Mouse (Mus musculus) embryo, embryonic 10 days (tissue): Measurements from ENCODE around the gene Kif4.

ENCODE experiments used
- DNase-seq: peaks from one replicate; pipeline ENCODE4 v3.0.0-alpha.2; 2015; ENCODE audit warnings: low spot score

The Kif4 gene

DNA sequence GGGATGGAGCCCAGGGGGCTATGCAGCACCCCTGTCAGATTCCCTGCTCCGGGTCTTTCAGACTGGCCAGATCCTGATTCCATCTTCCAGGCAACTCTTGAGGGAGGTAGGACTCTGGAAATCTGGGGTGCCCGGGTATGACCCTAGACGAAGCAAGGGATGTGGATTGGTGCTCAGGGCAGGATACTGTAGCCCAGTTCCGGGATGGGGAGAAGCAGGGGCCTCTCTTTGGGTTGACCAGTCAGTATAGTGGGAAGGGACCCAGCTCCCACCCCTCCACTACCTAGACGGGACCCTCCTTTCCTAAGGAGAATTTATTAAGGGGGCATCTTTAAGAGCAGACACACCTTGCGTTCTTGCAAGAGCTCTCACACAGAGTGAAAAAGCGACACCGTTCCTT, 104.7 kb downstream of the Kif4 start:
- DNase-seq = no peak

DNA sequence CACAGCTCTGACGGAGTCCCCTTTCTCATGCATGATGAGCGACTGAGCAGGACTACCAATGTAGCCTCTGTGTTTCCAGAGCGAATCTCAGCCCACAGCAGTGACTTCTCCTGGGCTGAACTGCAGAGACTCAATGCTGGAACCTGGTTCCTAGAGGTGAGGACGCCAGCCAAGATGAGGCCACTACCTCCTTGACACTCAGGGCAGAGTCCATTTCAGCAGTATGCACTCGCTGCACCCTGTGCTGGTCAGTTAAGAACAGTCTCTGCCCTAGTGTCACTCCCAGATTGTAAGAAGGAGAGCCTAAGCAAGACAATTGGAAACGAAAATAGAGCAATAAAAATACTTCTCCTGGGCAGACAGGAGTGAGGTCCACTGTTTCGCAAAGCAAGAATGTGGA, 108.8 kb downstream of the Kif4 start:
- no peak for DNase-seq

DNA sequence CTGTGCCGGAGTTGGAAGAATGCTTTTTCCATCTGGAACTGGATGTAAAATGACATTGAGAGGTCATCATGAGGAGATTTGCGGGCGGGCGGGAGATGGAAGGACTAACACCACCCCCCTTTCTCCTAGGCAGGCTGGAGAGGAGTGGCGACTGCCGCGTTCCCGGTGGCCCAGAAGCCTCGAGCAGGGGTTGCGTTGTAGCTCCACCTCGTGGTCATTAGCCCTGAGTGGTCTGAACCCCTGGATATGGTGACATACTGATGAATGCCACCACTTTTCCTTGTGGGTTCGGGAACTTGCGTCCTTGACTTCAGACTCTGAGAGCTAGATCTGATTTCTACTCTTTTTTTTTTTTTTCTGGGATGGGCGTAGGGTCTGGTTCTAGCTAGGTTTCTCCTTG, 113.4 kb downstream of the Kif4 start:
- DNase-seq = peak; percentile 77

DNA sequence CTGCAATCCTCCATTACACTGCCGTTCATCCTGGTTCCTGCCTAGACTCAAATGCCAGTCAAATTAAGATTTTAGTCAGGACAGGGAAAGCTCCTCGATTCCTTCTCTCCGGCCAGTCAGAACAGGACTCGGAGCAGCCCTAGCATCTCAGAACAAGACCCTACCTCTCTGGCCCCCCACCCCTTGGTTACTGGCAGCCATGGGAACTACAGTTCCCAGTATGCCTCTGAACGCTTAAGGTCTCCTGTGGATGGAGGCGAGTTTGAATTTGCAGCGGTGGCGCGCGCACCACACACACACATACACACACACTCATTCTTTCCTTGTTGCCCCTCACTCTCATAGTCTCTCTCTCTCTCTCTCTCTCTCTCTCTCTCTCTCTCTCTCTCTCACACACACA, 113.9 kb downstream of the Kif4 start:
- peak; percentile 33 for DNase-seq

DNA sequence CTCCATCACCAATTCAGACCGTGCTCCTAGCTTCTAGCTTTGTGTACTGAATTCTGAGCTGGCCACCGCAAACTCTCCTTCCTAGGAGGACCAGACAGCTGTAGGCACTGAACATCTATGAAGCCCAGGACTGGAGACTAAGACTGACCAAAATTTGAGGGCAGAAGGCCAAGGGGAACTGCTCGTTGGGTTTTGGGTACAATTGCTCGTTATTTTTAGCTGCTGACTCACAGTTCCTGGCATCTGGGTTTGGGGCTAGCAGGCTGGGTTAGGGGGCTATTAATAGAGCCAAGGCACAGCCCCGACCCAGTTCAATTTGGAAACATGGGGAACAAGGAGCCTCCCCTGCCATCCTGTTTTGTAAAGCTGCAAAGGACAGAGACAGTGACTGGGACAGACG, 115.2 kb downstream of the Kif4 start:
- DNase-seq = no peak

DNA sequence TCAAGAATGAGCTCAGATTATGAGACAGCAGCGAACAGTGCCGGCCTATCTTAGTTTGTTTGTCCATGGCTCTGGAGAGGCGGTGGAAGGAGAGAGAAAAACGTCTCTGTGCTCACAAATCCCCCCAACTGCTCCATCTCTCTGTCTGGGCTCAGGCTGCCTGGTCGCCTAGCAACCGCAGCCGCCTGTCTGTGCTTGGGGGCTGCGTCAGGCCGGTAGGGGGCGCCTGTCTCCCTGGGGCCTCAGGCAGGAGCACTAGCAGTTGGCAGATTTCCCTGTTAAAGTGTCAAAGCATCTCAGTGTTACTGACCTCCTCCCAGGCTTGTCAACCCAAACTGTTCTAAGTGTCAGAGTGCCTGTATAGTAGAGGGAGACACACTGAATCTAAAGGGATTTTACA, 116.4 kb downstream of the Kif4 start:
- DNase-seq = peak; percentile 61

DNA sequence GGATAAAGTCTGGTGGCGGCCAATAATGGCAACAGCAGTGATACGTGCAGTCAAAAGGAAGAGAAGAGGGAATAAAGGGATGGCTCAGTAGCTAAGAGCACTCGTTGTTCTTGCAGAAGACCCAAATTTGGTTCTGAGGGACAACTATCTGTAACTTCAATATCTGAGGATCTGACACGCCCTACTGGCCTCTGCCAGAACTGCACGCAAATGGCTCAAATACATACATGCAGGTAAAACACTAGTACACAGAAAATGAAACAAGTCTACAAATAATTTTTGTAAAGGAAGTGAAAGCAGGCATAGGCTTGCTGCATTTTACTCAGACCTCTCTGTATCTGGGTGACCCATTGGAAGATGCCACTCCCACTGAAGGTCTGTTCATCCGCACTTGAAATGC, 140.3 kb downstream of the Kif4 start:
- DNase-seq = no peak

DNA sequence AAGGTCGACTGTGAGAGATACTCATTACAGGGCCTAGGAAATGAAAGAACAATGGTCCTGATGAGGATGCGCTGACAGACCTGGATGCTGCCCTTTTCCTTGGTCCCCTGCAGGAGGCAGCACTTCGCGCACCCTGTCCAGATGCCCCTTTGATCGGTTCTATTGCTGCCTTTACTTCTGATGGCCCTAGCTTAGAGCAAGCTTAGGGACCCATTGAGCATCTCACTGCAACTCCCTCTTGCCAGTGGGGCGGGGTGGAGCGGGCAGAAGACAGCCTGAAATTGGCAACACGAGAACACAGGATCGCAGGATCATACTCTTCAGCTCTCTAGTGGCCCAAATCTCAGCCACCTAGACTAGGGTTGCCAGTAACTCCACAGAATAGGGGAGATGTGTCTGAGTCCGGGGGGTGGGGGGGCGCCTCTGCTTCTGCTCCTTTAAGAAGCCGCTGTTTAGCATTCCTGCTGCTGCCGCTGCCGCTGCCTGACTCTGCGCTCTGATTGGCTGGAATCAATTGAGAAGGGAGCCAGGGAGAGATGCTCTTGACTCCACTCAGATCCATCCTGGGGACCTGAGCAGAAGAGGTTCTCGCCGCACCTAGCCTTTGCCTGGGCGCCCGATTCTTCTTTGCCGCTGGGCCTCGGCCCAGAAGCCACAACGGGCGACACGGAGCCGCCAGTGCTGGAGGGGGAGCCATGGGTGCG, 141.8 kb downstream of the Kif4 start, which contains the start of gene Dlg3:
Gene Dlg3, plus strand, starts transcription at position 542 of the 704 bp plus-strand sequence.
- peak; percentile 72 for DNase-seq

DNA sequence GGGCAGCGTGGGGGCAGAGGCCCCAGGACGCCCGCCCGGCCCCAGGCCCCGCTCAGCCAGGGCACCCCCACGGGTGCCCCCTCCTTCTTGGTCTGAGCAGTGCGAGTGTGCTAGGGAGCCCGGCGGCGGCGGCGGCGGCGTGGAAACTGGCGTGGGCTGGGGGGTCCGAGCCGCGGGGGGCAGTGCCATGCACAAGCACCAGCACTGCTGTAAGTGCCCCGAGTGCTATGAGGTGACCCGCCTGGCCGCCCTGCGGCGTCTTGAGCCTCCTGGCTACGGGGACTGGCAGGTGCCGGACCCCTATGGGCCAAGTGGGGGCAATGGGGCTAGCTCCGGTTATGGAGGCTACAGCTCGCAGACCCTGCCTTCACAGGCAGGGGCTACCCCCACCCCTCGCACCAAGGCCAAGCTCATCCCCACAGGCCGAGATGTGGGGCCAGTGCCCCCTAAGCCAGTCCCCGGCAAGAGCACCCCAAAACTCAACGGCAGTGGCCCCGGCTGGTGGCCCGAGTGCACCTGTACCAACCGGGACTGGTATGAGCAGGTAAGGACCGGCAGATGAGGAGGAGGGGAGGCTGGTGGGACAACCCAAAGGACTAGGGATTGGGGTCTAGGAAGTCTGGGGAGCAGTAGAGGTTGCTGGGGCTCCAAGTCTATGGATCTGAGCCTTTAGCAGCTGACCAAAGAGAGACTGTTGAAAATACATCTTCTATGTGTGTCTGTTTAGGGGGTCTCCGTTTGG, 142.5 kb downstream of the Kif4 start:
- no peak for DNase-seq

DNA sequence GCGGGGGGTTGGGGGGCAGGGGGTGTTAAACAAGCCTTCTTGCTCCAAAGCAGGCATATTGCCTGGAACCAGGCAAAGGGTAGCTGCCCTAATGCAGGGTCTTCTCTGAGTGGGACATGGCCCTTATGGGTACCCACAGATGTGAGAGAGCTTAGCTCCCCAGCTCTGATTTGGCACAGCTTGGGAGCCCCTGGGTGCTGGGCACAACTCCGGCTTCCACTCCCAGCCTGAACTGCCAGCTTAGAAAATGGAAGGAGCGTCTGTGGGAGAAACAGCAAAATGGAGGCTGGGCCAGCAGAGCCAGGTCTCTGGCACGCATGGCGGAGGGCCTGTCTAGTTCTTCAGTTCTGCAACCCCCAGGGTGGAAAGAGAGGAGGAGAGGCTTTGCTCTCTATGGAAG, 143.7 kb downstream of the Kif4 start:
- DNase-seq = no peak

DNA sequence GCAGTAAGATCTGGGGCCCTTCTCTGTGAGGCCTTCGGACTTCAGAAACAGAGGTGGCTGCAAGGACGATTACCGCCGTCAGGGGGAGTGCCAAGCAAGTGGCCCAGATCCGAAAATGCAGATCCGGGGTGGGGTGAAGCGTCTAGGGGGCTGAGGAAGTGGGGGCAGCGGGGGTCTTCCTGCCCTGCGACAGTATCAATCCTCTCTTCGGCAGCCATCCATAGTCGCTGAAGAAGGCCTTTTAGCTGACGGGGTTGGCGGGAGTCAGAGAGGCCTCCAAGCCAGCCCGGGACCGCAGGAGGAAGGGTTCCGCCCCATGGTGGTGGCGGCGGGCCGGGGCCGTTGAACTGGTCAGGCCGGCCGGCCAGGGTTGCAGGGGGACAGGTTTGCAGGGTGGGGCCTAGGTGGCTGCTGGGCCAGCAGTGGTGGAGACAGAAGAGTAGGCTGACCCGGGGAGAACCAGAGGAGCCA, 148.8 kb downstream of the Kif4 start:
- DNase-seq = peak; percentile 74

DNA sequence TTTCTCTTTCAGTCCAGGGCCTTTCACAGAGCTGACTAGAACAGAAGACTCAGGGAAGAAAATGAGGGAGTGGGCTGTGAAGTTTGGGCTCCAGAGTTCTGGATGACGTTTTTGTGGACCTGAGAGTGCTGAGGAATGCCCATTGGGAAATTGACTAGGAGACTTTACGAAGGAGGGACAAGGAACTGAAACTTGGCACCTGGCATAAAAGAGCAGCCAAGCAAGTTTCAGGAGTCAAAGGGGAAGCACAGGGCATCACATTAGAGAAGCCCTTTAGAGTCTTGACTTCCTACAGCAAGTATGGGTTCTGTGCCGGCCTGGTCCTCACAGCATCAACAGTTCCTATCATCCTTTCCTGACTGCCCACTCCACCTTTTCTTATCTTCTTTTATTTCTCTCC, 149.9 kb downstream of the Kif4 start:
- DNase-seq = no peak

DNA sequence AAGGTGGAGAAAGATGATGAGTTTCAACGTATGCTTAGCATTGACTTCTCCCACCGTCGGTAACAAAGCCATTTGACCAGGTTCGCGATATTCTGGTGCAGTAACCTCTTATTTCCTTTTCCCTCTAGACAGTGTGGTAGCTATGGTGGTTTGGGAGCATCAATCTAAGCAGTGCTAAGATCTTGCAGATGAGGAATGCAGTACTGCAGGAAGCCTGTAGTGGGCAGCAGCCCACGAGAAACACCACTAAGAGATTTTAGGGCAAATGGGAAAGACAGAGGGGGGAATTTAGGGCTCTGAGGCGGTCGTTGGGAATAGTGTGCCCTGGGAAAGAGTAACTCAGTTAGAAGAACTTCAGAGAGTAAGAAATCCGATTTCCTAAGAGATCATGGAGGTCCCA, 151.0 kb downstream of the Kif4 start:
- peak; percentile 51 for DNase-seq
